ENCODE assay signal across 9 mouse cellular contexts in the genomic region with DNA sequence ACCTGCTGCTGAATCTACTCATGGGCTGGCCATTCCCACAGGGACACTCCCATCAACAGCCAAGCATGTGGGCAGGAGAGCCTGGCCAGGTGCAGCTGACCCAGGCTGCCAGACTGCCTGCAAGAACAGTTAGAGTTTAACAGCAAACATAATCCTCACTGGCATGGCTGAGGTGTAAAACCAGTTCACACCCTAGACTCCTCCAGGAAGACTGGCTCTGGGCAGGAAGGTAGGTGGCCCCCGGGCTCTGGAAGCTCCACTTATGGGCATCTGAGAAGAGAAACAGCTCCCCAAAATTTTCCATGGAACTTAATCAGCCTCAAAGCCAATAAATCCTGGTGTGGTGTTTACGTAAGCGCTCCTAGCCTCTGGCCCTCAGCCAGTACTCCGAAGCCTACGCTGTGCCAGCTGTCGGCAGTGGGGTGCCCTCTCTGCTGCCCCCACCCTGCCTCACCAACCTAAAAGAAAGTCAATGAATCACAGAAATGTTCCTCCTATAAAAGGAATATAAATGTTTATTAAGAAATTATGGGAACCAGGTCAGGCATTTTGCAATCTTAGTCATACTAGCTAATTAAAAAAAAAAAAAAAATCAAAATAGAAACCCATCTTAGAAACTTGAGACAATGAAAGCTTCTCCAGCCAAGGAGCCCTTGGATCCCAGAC. TPM values are rescaled to one million over a fixed set of nuclear protein-coding genes. Genes with fewer than 3 reads are reported as not detected.
DNase-seq lines count a peak whose midpoint lies in the region; ATAC-seq lines count a peak whose summit lies in the region.
"Had no signal": no experiment of that assay in that cellular context is flagged by ENCODE, and none has a peak within 500 bp of the region (broad histone marks: within the 10 kb centered on the region; RNA-seq: fewer than 3 reads in every experiment).

No protein-coding gene starts in this region.

- no peaks in the 10 kb centered on the region for H3K27me3 ChIP-seq in heart, embryonic 10.5 days (ENCODE audit: insufficient read depth, poor library complexity, severe bottlenecking)
- no peaks in the 10 kb centered on the region for H3K27me3 ChIP-seq in limb, embryonic 10.5 days (ENCODE audit: low read depth, poor library complexity, severe bottlenecking)
- H3K27me3 ChIP-seq: CH12.LX had no signal

- no peaks in the 10 kb centered on the region for H3K36me3 ChIP-seq in heart, embryonic 10.5 days
- H3K36me3 ChIP-seq in limb, embryonic 10.5 days = no peaks in the 10 kb centered on the region

- no peak overlapping the region for H3K4me3 ChIP-seq in heart, embryonic 10.5 days
- H3K4me3 ChIP-seq in limb, embryonic 10.5 days = no peak overlapping the region

- DNase-seq in heart, adult 18-20 months = peak; percentile 85 to 87
- no peak for DNase-seq in heart, embryonic 10.5 days (ENCODE audit: low spot score)
- peak; percentile 74 for DNase-seq in cerebellum, adult 11 months
- DNase-seq in gastrocnemius, postnatal 10 days = peak; percentile 71
- peak; percentile 91 to 93 for DNase-seq in kidney, adult 8-10 months
- no peak for DNase-seq in limb, embryonic 10.5 days (ENCODE audit: low spot score)
- peak; percentile 76 for DNase-seq in ovary, postnatal 36 days (ENCODE audit: low spot score)

- H3K9me3 ChIP-seq in heart, embryonic 10.5 days = no peaks in the 10 kb centered on the region
- no peaks in the 10 kb centered on the region for H3K9me3 ChIP-seq in limb, embryonic 10.5 days (replicated peaks)

- H3K4me1 ChIP-seq in heart, embryonic 10.5 days = peaks cover 44% of the 10 kb centered on the region
- peaks cover 33% of the 10 kb centered on the region for H3K4me1 ChIP-seq in limb, embryonic 10.5 days

- H3K27ac ChIP-seq in heart, embryonic 10.5 days = no peak overlapping the region
- H3K27ac ChIP-seq in limb, embryonic 10.5 days = peak overlapping the region; percentile 30; the same call in 1 of the 2 replicates

- no peak for ATAC-seq in activated CD4-positive, CD25-positive, alpha-beta regulatory T cell, adult 4 months

- WGBS in heart, embryonic 10.5 days = 82% methylated on average over 6 of the region's 6 CpGs
- WGBS in limb, embryonic 10.5 days = 81% methylated on average over 6 of the region's 6 CpGs

RNA-seq across cellular contexts. Expression of a gene that starts 8.2 kb away (rescaled TPM):
- total RNA-seq in heart, adult 18-20 months (2021) = not detected
- polyA plus RNA-seq in heart, embryonic 10.5 days (2016; fragmentation: Nextera tagmentation; extraction: Ambion mirVana) = 0.18 TPM in 1 of 2 replicates, not detected in the other
- total RNA-seq in gastrocnemius, postnatal 10 days (2021) = not detected
- polyA plus RNA-seq in limb, embryonic 10.5 days (2016; fragmentation: Nextera tagmentation; extraction: Ambion mirVana) = not detected in 2 replicates
- polyA plus RNA-seq in activated CD4-positive, CD25-positive, alpha-beta regulatory T cell, adult 4 months (2017; shearing (Covaris generic)) = under 1 TPM in 1 of 2 experiments, not detected in 1; 0.56 TPM
- total RNA-seq: CH12.LX had no signal

RNA-seq across cellular contexts. Expression of a gene that starts 13.8 kb away (rescaled TPM):
- 10 to 100 TPM; 42.9 to 59.3 TPM for total RNA-seq in heart, adult 18-20 months (2021)
- 17.3 and 18.3 TPM in 2 replicates for polyA plus RNA-seq in heart, embryonic 10.5 days (2016; fragmentation: Nextera tagmentation; extraction: Ambion mirVana)
- total RNA-seq in gastrocnemius, postnatal 10 days (2021) = 10 to 100 TPM; 38.3 to 50.8 TPM
- polyA plus RNA-seq in limb, embryonic 10.5 days (2016; fragmentation: Nextera tagmentation; extraction: Ambion mirVana) = 17.2 and 17.9 TPM in 2 replicates
- 100 to 1,000 TPM; 153 to 178 TPM for polyA plus RNA-seq in activated CD4-positive, CD25-positive, alpha-beta regulatory T cell, adult 4 months (2017; shearing (Covaris generic))

Comparison
In these comparisons a context has a peak if more than half of its experiments do, and no peak if none do; other contexts are left out.
1. DNase-seq: peak in heart, adult 18-20 months (2 of 2), cerebellum, adult 11 months (single experiment), gastrocnemius, postnatal 10 days (single experiment), kidney, adult 8-10 months (2 of 2) and ovary, postnatal 36 days (single experiment); none in heart, embryonic 10.5 days (single experiment) and limb, embryonic 10.5 days (single experiment).